8 mouse cellular contexts compared by ENCODE assay signal in the genomic region with DNA sequence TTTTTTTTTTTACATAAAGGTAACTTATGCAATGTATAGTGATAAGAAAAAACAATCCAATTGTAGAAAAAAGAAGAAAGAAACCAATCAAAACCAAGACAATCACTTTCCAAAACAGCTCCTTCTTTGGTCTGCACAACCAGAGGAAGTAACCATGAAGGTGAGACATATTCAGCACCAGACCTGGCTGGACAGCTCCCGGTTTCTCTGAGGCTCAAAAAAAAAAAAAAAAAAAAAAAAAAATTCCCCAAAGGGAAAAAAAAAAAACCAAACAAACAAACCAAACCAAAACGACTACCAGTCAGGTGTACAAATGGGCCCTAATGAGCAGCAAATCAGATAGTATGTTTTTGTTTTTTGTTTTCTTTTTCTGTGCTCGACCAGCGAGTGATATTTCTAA. TPM values are rescaled to one million over a fixed set of nuclear protein-coding genes. Genes with fewer than 3 reads are reported as not detected.
DNase-seq lines count a peak whose midpoint lies in the region; ATAC-seq and TF ChIP-seq lines count a peak whose summit lies in the region.

No protein-coding gene starts in this region.

- 0 out of 2 replicates have a peak overlapping the region, but pooled peaks have one; percentile 2 for H3K4me3 ChIP-seq in heart, embryonic 15.5 days
- no peak overlapping the region for H3K4me3 ChIP-seq in heart, embryonic 11.5 days (ENCODE audit: low read depth, low read length)
- H3K4me3 ChIP-seq in CH12.LX (replicated peaks in 1 of 3; ENCODE audit: low read depth in 2 of 3, low read length in 2 of 3, poor library complexity in 1 of 3) = no peak overlapping the region
- H3K4me3 ChIP-seq in liver, postnatal 0 days (ENCODE audit: low read depth, low read length) = no peak overlapping the region

- no peaks in the 10 kb centered on the region for H3K79me2 ChIP-seq in CH12.LX (replicated peaks; ENCODE audit: control insufficient read depth, extremely low read depth, insufficient read depth, poor library complexity, severe bottlenecking)

- no peak for TF ChIP-seq RAD21 in CH12.LX (IDR thresholded peaks at IDR 0.05; ENCODE audit: low read depth, low read length)

- no peak overlapping the region for H3K9ac ChIP-seq in heart, embryonic 15.5 days
- H3K9ac ChIP-seq in heart, embryonic 11.5 days (ENCODE audit: low read depth, low read length) = no peak overlapping the region
- H3K9ac ChIP-seq in CH12.LX (ENCODE audit: insufficient read depth, low read depth) = no peak overlapping the region
- no peak overlapping the region for H3K9ac ChIP-seq in liver, postnatal 0 days (replicated peaks)

- no peak for TF ChIP-seq EP300 in CH12.LX (IDR thresholded peaks at IDR 0.05; ENCODE audit: low read length)
- no peak for TF ChIP-seq EP300 in liver, postnatal 0 days (IDR thresholded peaks at IDR 0.05; ENCODE audit: low read depth)

- intact Hi-C loops in left cerebral cortex, postnatal 36 days (cut with DNase I) = loop anchor here (2.0 to 10.0 kb wide), 4 partner anchors 86 to 378 kb away; no protein-coding TSS in a partner anchor

- TF ChIP-seq CTCF in CH12.LX (conservative IDR thresholded peaks at IDR 0.05 in 1 of 2, IDR thresholded peaks at IDR 0.05 in 1 of 2; ENCODE audit: low read depth in 2 of 2, low read length in 2 of 2) = no peak
- no peak for TF ChIP-seq CTCF in liver, postnatal 0 days (IDR thresholded peaks at IDR 0.05; ENCODE audit: low read depth)

- H3K27me3 ChIP-seq in heart, embryonic 15.5 days = peaks cover 62% of the 10 kb centered on the region
- peaks cover 42% of the 10 kb centered on the region for H3K27me3 ChIP-seq in heart, embryonic 11.5 days (ENCODE audit: control insufficient read depth, insufficient read depth, low read length)
- peaks cover 10% of the 10 kb centered on the region for H3K27me3 ChIP-seq in CH12.LX (replicated peaks)
- H3K27me3 ChIP-seq in liver, postnatal 0 days (ENCODE audit: insufficient read depth, low read length) = peaks cover 30% of the 10 kb centered on the region

- no peak overlapping the region for H3K4me2 ChIP-seq in heart, embryonic 15.5 days
- H3K4me2 ChIP-seq in heart, embryonic 11.5 days = no peak overlapping the region
- H3K4me2 ChIP-seq in CH12.LX (ENCODE audit: insufficient read depth, low read depth, poor library complexity, severe bottlenecking) = peak overlapping the region; percentile 66; the same call in 1 of the 2 replicates
- H3K4me2 ChIP-seq in liver, postnatal 0 days (ENCODE audit: low read depth, low read length) = no peak overlapping the region

- dilution Hi-C loops in CH12.LX (cut with MboI; ENCODE audit: extremely low pct_ligation_motif_present, extremely low pct_unique_long_range_greater_than_20kb, low sequenced_read_pairs) = no loop called here

- TF ChIP-seq POLR2A in CH12.LX (IDR thresholded peaks at IDR 0.05; ENCODE audit: low read depth, low read length) = no peak

- DNase-seq in CH12.LX (ENCODE audit: extremely low read depth) = peak; percentile 49
- peak; percentile 27 for DNase-seq in embryo, embryonic 11.5 days (ENCODE audit: low read depth, low spot score)
- DNase-seq in liver, postnatal 0 days = peak; percentile 35
- no peak for DNase-seq in left cerebral cortex, postnatal 36 days (ENCODE audit: low spot score in 2 of 2)
- no peak for DNase-seq in left cerebral cortex, adult 11 months (ENCODE audit: low spot score)
- DNase-seq in frontal cortex, postnatal 10 days (ENCODE audit: low spot score in 2 of 2) = no peak

- H3K36me3 ChIP-seq in heart, embryonic 15.5 days = no peaks in the 10 kb centered on the region
- no peaks in the 10 kb centered on the region for H3K36me3 ChIP-seq in heart, embryonic 11.5 days (ENCODE audit: control insufficient read depth, insufficient read depth, low read length)
- H3K36me3 ChIP-seq in CH12.LX (replicated peaks in 1 of 2; ENCODE audit: control insufficient read depth in 1 of 2, insufficient read depth in 1 of 2, low read length in 1 of 2) = no peaks in the 10 kb centered on the region
- H3K36me3 ChIP-seq in liver, postnatal 0 days (replicated peaks; ENCODE audit: insufficient read depth, low read length) = no peaks in the 10 kb centered on the region

- no peak overlapping the region for H3K27ac ChIP-seq in heart, embryonic 15.5 days
- H3K27ac ChIP-seq in heart, embryonic 11.5 days (ENCODE audit: low read depth, low read length) = no peak overlapping the region
- H3K27ac ChIP-seq in CH12.LX (ENCODE audit: insufficient read depth, low read depth) = no peak overlapping the region
- H3K27ac ChIP-seq in liver, postnatal 0 days (ENCODE audit: low read depth) = no peak overlapping the region

- H3K4me1 ChIP-seq in heart, embryonic 15.5 days (replicated peaks) = peaks cover 15% of the 10 kb centered on the region
- no peaks in the 10 kb centered on the region for H3K4me1 ChIP-seq in heart, embryonic 11.5 days (ENCODE audit: control insufficient read depth, insufficient read depth, low read length)
- H3K4me1 ChIP-seq in CH12.LX (ENCODE audit: control insufficient read depth in 1 of 2, insufficient read depth in 2 of 2) = no peaks in the 10 kb centered on the region
- H3K4me1 ChIP-seq in liver, postnatal 0 days (ENCODE audit: insufficient read depth) = no peaks in the 10 kb centered on the region

- whole genome bisulfite sequencing in heart, embryonic 15.5 days = 19% methylated on average over 4 of the region's 4 CpGs
- 22% methylated on average over 4 of the region's 4 CpGs for WGBS in heart, embryonic 11.5 days (ENCODE audit: insufficient replicate concordance)
- 22% methylated on average over 4 of the region's 4 CpGs for WGBS in liver, postnatal 0 days (ENCODE audit: insufficient replicate concordance)

- H3K9me3 ChIP-seq in heart, embryonic 15.5 days (replicated peaks) = no peaks in the 10 kb centered on the region
- no peaks in the 10 kb centered on the region for H3K9me3 ChIP-seq in heart, embryonic 11.5 days (replicated peaks; ENCODE audit: control insufficient read depth, low read length)
- no peaks in the 10 kb centered on the region for H3K9me3 ChIP-seq in CH12.LX (replicated peaks; ENCODE audit: low read length)
- no peaks in the 10 kb centered on the region for H3K9me3 ChIP-seq in liver, postnatal 0 days (ENCODE audit: low read length)

- in situ Hi-C loops in CH12.LX (cut with MboI; ENCODE audit: low pct_ligation_motif_present, low pct_unique_long_range_greater_than_20kb, low sequenced_read_pairs) = no loop called here

- ATAC-seq in heart, embryonic 15.5 days (replicated peaks; ENCODE audit: insufficient number of reproducible peaks, insufficient read depth, low FRiP score, low read depth) = no peak
- ATAC-seq in heart, embryonic 11.5 days (replicated peaks; ENCODE audit: insufficient number of reproducible peaks, low FRiP score, low TSS enrichment) = no peak
- no peak for ATAC-seq in liver, postnatal 0 days

TF ChIP-seq in CH12.LX, 34 proteins besides CTCF, POLR2A, EP300 and RAD21:
- TF ChIP-seq SIN3A (IDR thresholded peaks at IDR 0.05; ENCODE audit: low read length) = peak; percentile 44; the same call in 1 of the 2 replicates
- TF ChIP-seq CHD1 (IDR thresholded peaks at IDR 0.05; ENCODE audit: low read depth, low read length) = no peak
- peak; percentile 99 for TF ChIP-seq ZNF384 (IDR thresholded peaks at IDR 0.05; ENCODE audit: low read depth, low read length)

RNA-seq across cellular contexts. Expression of a gene that starts 3.0 kb away (rescaled TPM):
- 0.05 and 0.20 TPM in 2 replicates for polyA plus RNA-seq in heart, embryonic 15.5 days (2015; fragmentation: Nextera tagmentation; extraction: Ambion mirVana)
- polyA plus RNA-seq in heart, embryonic 11.5 days (2014; fragmentation: Nextera tagmentation; extraction: Ambion mirVana) = 0.04 and 0.10 TPM in 2 replicates
- total RNA-seq in CH12.LX (2012; rRNA removed) (not detected in 2 replicates), CH12.LX (2014; rRNA removed) (not detected in 2 replicates)
- polyA plus RNA-seq in CH12.LX (2012; ENCODE audit: insufficient read length, low read depth) = not detected in 2 replicates
- polyA plus RNA-seq in liver, postnatal 0 days (2015; fragmentation: Nextera tagmentation; extraction: Ambion mirVana) = 0.09 TPM in 1 of 2 replicates, not detected in the other
- total RNA-seq in left cerebral cortex, postnatal 36 days (2021) = 100 to 1,000 TPM; 144 to 192 TPM

Comparison
In these comparisons a context has a peak if more than half of its experiments do, and no peak if none do; other contexts are left out.
1. DNase-seq: peak in CH12.LX (single experiment), embryo, embryonic 11.5 days (single experiment) and liver, postnatal 0 days (single experiment); none in left cerebral cortex, postnatal 36 days (0 of 2), left cerebral cortex, adult 11 months (single experiment) and frontal cortex, postnatal 10 days (0 of 2).